Mouse (Mus musculus) lung, postnatal 0 days (tissue): ENCODE measurements at regions not wholly inside any gene's neighbourhood (a gene's known extent, or its start where the extent isn't known, plus 50 kb on each side); places are given as distances from the start of the nearest gene placed in this dataset.

Experiments
- ATAC-seq: fragments of 200-750 bp; cut with Nextera tagmentation; 2 replicates; pipeline ENCODE4 v1.8.0; 2017; ENCODE audit warnings: moderate library complexity
- DNase-seq: peaks from one replicate; pipeline ENCODE4 v3.0.0-alpha.2; 2016; ENCODE audit warnings: low spot score
- H3K27ac ChIP-seq: fragments of 300-500 bp; sonication (generic); 2 replicates; pipeline ENCODE4 v1.5.1; 2014; ENCODE audit warnings: antibody characterized with exemption, mild to moderate bottlenecking, low read length, mixed read lengths
- H3K27me3 ChIP-seq: fragments of 300-500 bp; sonication (generic); replicated peaks from 2 replicates; pipeline ENCODE4 v1.6.1; 2014; ENCODE audit warnings: low read length, mixed read lengths; ENCODE audit not compliant: insufficient read depth
- H3K36me3 ChIP-seq: fragments of 300-500 bp; sonication (generic); 2 replicates; pipeline ENCODE4 v1.6.1; 2014; ENCODE audit warnings: low read length, mixed read lengths; ENCODE audit not compliant: insufficient read depth
- H3K4me1 ChIP-seq: fragments of 300-500 bp; sonication (generic); 2 replicates; pipeline ENCODE4 v1.6.1; 2014; ENCODE audit warnings: antibody characterized with exemption, low read depth, low read length, mixed read lengths; ENCODE audit not compliant: insufficient read depth
- H3K4me2 ChIP-seq: fragments of 300-500 bp; sonication (generic); replicated peaks from 2 replicates; pipeline ENCODE4 v1.6.1; 2014; ENCODE audit warnings: low read depth, mild to moderate bottlenecking, low read length, moderate library complexity, mixed read lengths
- H3K4me3 ChIP-seq: fragments of 300-500 bp; sonication (generic); 2 replicates; pipeline ENCODE4 v1.5.1; 2014; ENCODE audit warnings: low read depth, low read length
- H3K9ac ChIP-seq: fragments of 300-500 bp; sonication (generic); replicated peaks from 2 replicates; pipeline ENCODE4 v1.6.1; 2014; ENCODE audit warnings: low read depth, mild to moderate bottlenecking
- H3K9me3 ChIP-seq: fragments of 300-500 bp; sonication (generic); 2 replicates; pipeline ENCODE4 v1.6.1; 2016; ENCODE audit warnings: low read length, mixed read lengths
- CTCF ChIP-seq: IDR thresholded peaks from 2 replicates; pipeline ENCODE4 v1.5.1; 2016; ENCODE audit warnings: antibody characterized with exemption, mild to moderate bottlenecking
- EP300 ChIP-seq: IDR thresholded peaks from 2 replicates; pipeline ENCODE4 v1.6.1; 2016; ENCODE audit warnings: antibody characterized with exemption, mild to moderate bottlenecking, control low read depth
- WGBS: fragments of 180-500 bp; shearing (Covaris S2); extraction: QIAGEN DNeasy Blood & Tissue Kit; methylation state at CpG from one replicate; pipeline ENCODE4 v1.1.7; 2014; 5-methylcytosine and 5-hydroxymethylcytosine counted together

DNA sequence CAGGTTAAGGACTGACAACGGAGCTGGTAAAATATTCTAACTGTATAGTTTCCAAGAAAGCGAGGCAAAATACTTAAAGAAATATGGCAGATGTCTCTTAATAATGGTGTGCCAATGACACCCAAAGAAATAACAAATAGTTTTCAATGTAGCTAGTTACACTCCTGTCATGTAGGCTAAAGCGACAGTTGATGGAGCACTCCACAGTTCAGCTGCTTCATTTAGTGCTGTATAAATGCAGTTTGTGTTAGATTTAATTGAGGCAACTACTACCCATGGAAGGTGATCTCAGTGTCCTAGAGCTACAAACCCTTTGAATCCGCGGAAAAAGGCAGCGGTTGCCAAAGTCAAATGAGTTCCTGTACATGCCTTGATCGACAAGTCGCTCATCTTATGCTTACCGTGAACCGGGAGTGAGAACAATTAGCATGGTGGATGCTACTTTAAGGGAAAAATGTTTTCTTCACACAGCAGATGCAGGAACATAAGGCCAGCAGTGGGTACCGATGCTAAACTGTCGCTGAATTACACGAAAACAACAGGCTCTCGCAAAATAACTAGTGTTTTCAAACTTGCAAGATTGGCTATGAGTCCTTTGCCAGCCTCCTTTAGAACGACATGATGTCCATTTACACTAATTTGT is 961.4 kb downstream of the Mat2b start:
- Histone ChIP-seq H3K27me3 (no peaks in the 10 kb centered on the region), H3K27ac (no peak overlapping the region), H3K9ac (no peak overlapping the region), H3K4me2 (no peak overlapping the region), H3K36me3 (no peaks in the 10 kb centered on the region), H3K4me3 (no peak overlapping the region), H3K9me3 (no peaks in the 10 kb centered on the region), H3K4me1 (no peaks in the 10 kb centered on the region)
- WGBS: 85% methylated on average over 15 of the region's 15 CpGs
- DNase-seq (no peak), ATAC-seq (no peak)
- TF ChIP-seq EP300 (no peak), CTCF (no peak)

- Histone ChIP-seq H3K4me3 (no peak overlapping the region), H3K9me3 (no peaks in the 10 kb centered on the region), H3K9ac (no peak overlapping the region), H3K27me3 (no peaks in the 10 kb centered on the region), H3K36me3 (no peaks in the 10 kb centered on the region), H3K4me1 (no peaks in the 10 kb centered on the region), H3K4me2 (no peak overlapping the region), H3K27ac (no peak overlapping the region)
- no peak for ATAC-seq
- TF ChIP-seq EP300: no peak
- TF ChIP-seq CTCF: no peak
- DNase-seq: no peak
These were observed 971.4 kb downstream of the Mat2b start for GRCm38 (mm10) chr11:39723621-39724020.

DNA sequence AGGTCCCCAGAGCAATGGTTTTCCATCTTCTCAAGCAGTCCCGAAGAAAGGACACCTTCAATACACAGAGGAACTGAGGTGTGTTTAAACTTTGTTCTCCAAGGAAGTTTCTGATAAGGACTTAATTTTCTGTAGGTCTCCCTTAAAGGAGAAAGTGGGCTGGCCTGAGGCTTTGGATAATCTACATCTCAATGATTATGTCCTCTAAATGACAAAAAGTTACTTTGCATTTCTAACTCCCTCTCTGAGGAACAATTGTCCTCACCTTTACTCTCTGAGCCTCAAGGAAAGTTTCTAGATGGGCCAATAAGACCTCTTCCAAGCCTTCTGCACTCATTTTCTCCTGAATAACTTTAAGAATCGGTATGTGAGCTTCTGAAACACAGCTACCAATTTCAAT is 1016.5 kb downstream of the Mat2b start:
- WGBS: 74% methylated on average over 2 of the region's 2 CpGs
- H3K4me1 ChIP-seq: no peaks in the 10 kb centered on the region
- H3K9ac ChIP-seq: no peak overlapping the region
- H3K36me3 ChIP-seq: no peaks in the 10 kb centered on the region
- no peaks in the 10 kb centered on the region for H3K27me3 ChIP-seq
- no peak overlapping the region for H3K4me2 ChIP-seq
- DNase-seq (no peak), ATAC-seq (no peak)
- no peak overlapping the region for H3K27ac ChIP-seq
- TF ChIP-seq EP300: no peak
- TF ChIP-seq CTCF: no peak
- H3K4me3 ChIP-seq: no peak overlapping the region
- no peaks in the 10 kb centered on the region for H3K9me3 ChIP-seq

DNA sequence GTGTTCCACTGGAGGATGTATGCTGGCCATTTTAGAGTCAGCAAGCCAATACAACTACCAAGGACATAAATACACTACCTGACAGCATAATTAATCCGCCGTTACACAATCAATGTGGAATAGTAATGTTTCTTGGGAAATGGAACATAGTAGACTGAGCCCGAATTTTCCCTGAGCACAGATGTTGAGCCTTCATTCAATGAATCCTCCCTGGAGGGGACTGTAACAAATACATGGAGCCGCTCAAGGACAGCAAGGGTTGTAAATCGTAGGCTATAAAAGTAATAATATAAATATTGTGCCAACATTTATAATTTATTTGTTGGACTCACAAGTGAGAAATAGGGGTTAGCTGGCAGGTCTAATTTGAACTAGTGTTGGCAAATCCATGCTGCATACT is 1041.4 kb downstream of the Mat2b start:
- no peak overlapping the region for H3K4me3 ChIP-seq
- WGBS: 84% methylated on average over 5 of the region's 5 CpGs
- H3K4me1 ChIP-seq: no peaks in the 10 kb centered on the region
- H3K9ac ChIP-seq: no peak overlapping the region
- DNase-seq: no peak
- TF ChIP-seq CTCF (no peak), EP300 (no peak)
- no peak for ATAC-seq
- H3K9me3 ChIP-seq: no peaks in the 10 kb centered on the region
- no peak overlapping the region for H3K27ac ChIP-seq
- H3K27me3 ChIP-seq: no peaks in the 10 kb centered on the region
- no peak overlapping the region for H3K4me2 ChIP-seq
- H3K36me3 ChIP-seq: no peaks in the 10 kb centered on the region

DNA sequence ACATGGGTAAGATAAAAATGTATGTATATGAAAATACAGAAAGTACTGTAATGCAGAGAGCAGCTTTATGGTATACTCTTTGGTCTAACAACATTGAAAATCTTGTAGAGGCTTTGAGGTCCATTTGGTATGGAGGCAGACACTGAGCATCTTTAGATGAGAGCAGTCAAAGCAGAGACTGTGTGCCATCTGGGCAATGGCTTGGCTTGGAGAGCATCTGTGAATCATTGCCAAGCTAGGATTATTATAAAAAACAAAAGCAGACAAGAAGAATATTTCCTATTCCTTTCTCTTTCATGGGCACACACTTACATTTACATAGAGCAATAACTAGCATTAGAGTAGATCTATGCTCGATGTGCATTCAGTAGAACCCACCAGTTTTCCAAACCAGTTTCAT is 1075.6 kb downstream of the Mat2b start:
- TF ChIP-seq EP300 (no peak), CTCF (no peak)
- H3K27me3 ChIP-seq: no peaks in the 10 kb centered on the region
- no peak for DNase-seq
- H3K27ac ChIP-seq: no peak overlapping the region
- ATAC-seq: no peak
- H3K4me2 ChIP-seq: no peak overlapping the region
- no peaks in the 10 kb centered on the region for H3K4me1 ChIP-seq
- no peaks in the 10 kb centered on the region for H3K9me3 ChIP-seq
- no peak overlapping the region for H3K9ac ChIP-seq
- no peaks in the 10 kb centered on the region for H3K36me3 ChIP-seq
- WGBS: 100% methylated on average over 1 of the region's 1 CpGs
- no peak overlapping the region for H3K4me3 ChIP-seq

GRCm38 (mm10) chr11:39615843-39616242 is 1079.2 kb downstream of the Mat2b start:
- H3K4me2 ChIP-seq: no peak overlapping the region
- no peak overlapping the region for H3K9ac ChIP-seq
- ATAC-seq: no peak
- H3K27me3 ChIP-seq: no peaks in the 10 kb centered on the region
- H3K4me1 ChIP-seq: no peaks in the 10 kb centered on the region
- no peak overlapping the region for H3K4me3 ChIP-seq
- H3K9me3 ChIP-seq: no peaks in the 10 kb centered on the region
- no peak overlapping the region for H3K27ac ChIP-seq
- no peaks in the 10 kb centered on the region for H3K36me3 ChIP-seq
- WGBS: 70% methylated on average over 3 of the region's 3 CpGs
- TF ChIP-seq EP300 (no peak), CTCF (peak; percentile 39)
- no peak for DNase-seq

DNA sequence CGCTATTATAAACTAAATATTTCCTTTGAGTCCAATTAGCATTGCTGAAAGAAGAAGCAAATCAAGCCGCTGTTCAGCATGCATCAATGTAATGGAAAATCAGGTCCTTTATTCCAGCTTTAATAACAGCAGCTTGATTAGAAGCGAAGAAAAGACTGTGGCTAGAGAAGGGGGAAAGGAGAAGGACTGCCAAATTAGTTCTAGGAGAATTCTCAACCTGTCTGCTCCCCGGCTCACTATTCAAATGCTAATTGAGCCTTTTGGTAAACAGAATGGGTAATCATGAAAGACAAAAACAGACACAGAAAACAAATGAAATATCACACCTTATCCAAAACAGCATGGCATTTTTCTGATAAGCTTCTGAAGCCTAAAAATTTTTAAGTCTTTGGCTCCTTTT is 1098.5 kb downstream of the Mat2b start:
- Histone ChIP-seq H3K27me3 (no peaks in the 10 kb centered on the region), H3K9me3 (no peaks in the 10 kb centered on the region), H3K27ac (no peak overlapping the region), H3K4me3 (no peak overlapping the region), H3K9ac (no peak overlapping the region), H3K36me3 (no peaks in the 10 kb centered on the region), H3K4me2 (no peak overlapping the region), H3K4me1 (no peaks in the 10 kb centered on the region)
- ATAC-seq: no peak
- TF ChIP-seq CTCF (no peak), EP300 (no peak)
- DNase-seq: no peak
- WGBS: 43% methylated on average over 4 of the region's 4 CpGs
